Mouse (Mus musculus): ENCODE data around the gene Clrn2. TPM values are rescaled to one million over a fixed set of nuclear protein-coding genes. Genes with fewer than 3 reads are reported as not detected.

Gene Clrn2
- polyA plus RNA-seq, 1 experiment from 2014 or later, result not detected

GRCm38 (mm10) chr5:45494093-45494755, 40.7 kb downstream of the Clrn2 start:
- no peak for ATAC-seq (ENCODE audit: insufficient read depth, low FRiP score, low read depth)
- H3K4me2 ChIP-seq, result peak overlapping the region; percentile 80
- peak overlapping the region; percentile 84; the same call in 1 of the 2 replicates for H3K27ac ChIP-seq
- H3K27me3 ChIP-seq (replicated peaks), result no peaks in the 10 kb centered on the region
- 55% methylated on average over 9 of the region's 9 CpGs for WGBS
- peaks cover 6% of the 10 kb centered on the region; the same call in 1 of the 2 replicates for H3K4me1 ChIP-seq
- peak overlapping the region; percentile 80 for H3K9ac ChIP-seq
- H3K36me3 ChIP-seq, result peaks cover 12% of the 10 kb centered on the region; the same call in 1 of the 2 replicates
- no peaks in the 10 kb centered on the region for H3K9me3 ChIP-seq
- H3K4me3 ChIP-seq (replicated peaks), result peak overlapping the region; percentile 85

GRCm38 (mm10) chr5:45495429-45495975, 42.0 kb downstream of the Clrn2 start:
- Histone ChIP-seq H3K4me2 (no peak overlapping the region), H3K9ac (no peak overlapping the region)

GRCm38 (mm10) chr5:45496042-45496441, 42.5 kb downstream of the Clrn2 start:
- Histone ChIP-seq H3K9me3 (no peaks in the 10 kb centered on the region), H3K27me3 (replicated peaks) (no peaks in the 10 kb centered on the region), H3K4me3 (replicated peaks) (no peak overlapping the region), H3K4me2 (no peak overlapping the region), H3K36me3 (peaks cover 19% of the 10 kb centered on the region; the same call in 1 of the 2 replicates), H3K9ac (no peak overlapping the region), H3K4me1 (peaks cover 6% of the 10 kb centered on the region; the same call in 1 of the 2 replicates), H3K27ac (no peak overlapping the region)
- no peak for ATAC-seq (ENCODE audit: insufficient read depth, low FRiP score, low read depth)

More at GRCm38 (mm10) chr5:45495429-45495975, 42.0 kb downstream of the Clrn2 start:
- H3K9me3 ChIP-seq, result no peaks in the 10 kb centered on the region
- no peak for ATAC-seq (ENCODE audit: insufficient read depth, low FRiP score, low read depth)
- WGBS, result 76% methylated on average over 3 of the region's 3 CpGs
- no peak overlapping the region for H3K27ac ChIP-seq
- H3K4me3 ChIP-seq (replicated peaks), result no peak overlapping the region
- peaks cover 6% of the 10 kb centered on the region; the same call in 1 of the 2 replicates for H3K4me1 ChIP-seq
- H3K36me3 ChIP-seq, result peaks cover 15% of the 10 kb centered on the region; the same call in 1 of the 2 replicates
- H3K27me3 ChIP-seq (replicated peaks), result no peaks in the 10 kb centered on the region

GRCm38 (mm10) chr5:45496479-45496878, 42.9 kb downstream of the Clrn2 start:
- WGBS, result 85% methylated on average over 4 of the region's 4 CpGs
- Histone ChIP-seq H3K27me3 (replicated peaks) (no peaks in the 10 kb centered on the region), H3K27ac (no peak overlapping the region)

GRCm38 (mm10) chr5:45496930-45497550, 43.5 kb downstream of the Clrn2 start:
- Histone ChIP-seq H3K27me3 (replicated peaks) (no peaks in the 10 kb centered on the region), H3K9ac (no peak overlapping the region), H3K4me2 (no peak overlapping the region), H3K4me1 (peaks cover 6% of the 10 kb centered on the region; the same call in 1 of the 2 replicates), H3K9me3 (no peaks in the 10 kb centered on the region), H3K27ac (no peak overlapping the region), H3K36me3 (peaks cover 27% of the 10 kb centered on the region; the same call in 1 of the 2 replicates), H3K4me3 (replicated peaks) (no peak overlapping the region)
- ATAC-seq (ENCODE audit: insufficient read depth, low FRiP score, low read depth), result no peak
- WGBS, result 86% methylated on average over 12 of the region's 12 CpGs

More at GRCm38 (mm10) chr5:45496479-45496878, 42.9 kb downstream of the Clrn2 start:
- H3K4me1 ChIP-seq, result peaks cover 6% of the 10 kb centered on the region; the same call in 1 of the 2 replicates
- H3K9me3 ChIP-seq, result no peaks in the 10 kb centered on the region
- no peak for ATAC-seq (ENCODE audit: insufficient read depth, low FRiP score, low read depth)
- H3K9ac ChIP-seq, result no peak overlapping the region
- H3K36me3 ChIP-seq, result peaks cover 22% of the 10 kb centered on the region; the same call in 1 of the 2 replicates
- no peak overlapping the region for H3K4me2 ChIP-seq
- no peak overlapping the region for H3K4me3 ChIP-seq (replicated peaks)

GRCm38 (mm10) chr5:45497564-45497963, 44.0 kb downstream of the Clrn2 start:
- Histone ChIP-seq H3K4me1 (peaks cover 6% of the 10 kb centered on the region; the same call in 1 of the 2 replicates), H3K27ac (no peak overlapping the region), H3K9ac (no peak overlapping the region), H3K4me2 (no peak overlapping the region), H3K4me3 (replicated peaks) (no peak overlapping the region), H3K9me3 (no peaks in the 10 kb centered on the region), H3K27me3 (replicated peaks) (no peaks in the 10 kb centered on the region), H3K36me3 (peaks cover 29% of the 10 kb centered on the region; the same call in 1 of the 2 replicates)
- 87% methylated on average over 5 of the region's 5 CpGs for WGBS
- no peak for ATAC-seq (ENCODE audit: insufficient read depth, low FRiP score, low read depth)

- H3K4me2 ChIP-seq, result no peak overlapping the region
- H3K9me3 ChIP-seq, result no peaks in the 10 kb centered on the region
- no peak for ATAC-seq (ENCODE audit: insufficient read depth, low FRiP score, low read depth)
- H3K27me3 ChIP-seq (replicated peaks), result no peaks in the 10 kb centered on the region
- no peak overlapping the region for H3K27ac ChIP-seq
- no peak overlapping the region for H3K9ac ChIP-seq
- no peak overlapping the region for H3K4me3 ChIP-seq (replicated peaks)
- WGBS, result 85% methylated on average over 7 of the region's 7 CpGs
- H3K36me3 ChIP-seq, result peaks cover 45% of the 10 kb centered on the region
- no peaks in the 10 kb centered on the region for H3K4me1 ChIP-seq
Observed at GRCm38 (mm10) chr5:45510071-45510470, 56.5 kb downstream of the Clrn2 start.

- no peaks in the 10 kb centered on the region for H3K9me3 ChIP-seq
- H3K4me2 ChIP-seq, result no peak overlapping the region
- 91% methylated on average over 6 of the region's 6 CpGs for WGBS
- H3K4me1 ChIP-seq, result no peaks in the 10 kb centered on the region
- no peak overlapping the region for H3K4me3 ChIP-seq (replicated peaks)
- ATAC-seq (ENCODE audit: insufficient read depth, low FRiP score, low read depth), result no peak
- H3K36me3 ChIP-seq, result peaks cover 31% of the 10 kb centered on the region
- H3K27ac ChIP-seq, result no peak overlapping the region
- no peaks in the 10 kb centered on the region for H3K27me3 ChIP-seq (replicated peaks)
- H3K9ac ChIP-seq, result no peak overlapping the region
Observed at GRCm38 (mm10) chr5:45512908-45513307, 59.4 kb downstream of the Clrn2 start.

- Histone ChIP-seq H3K27ac (no peak overlapping the region), H3K9me3 (no peaks in the 10 kb centered on the region), H3K9ac (no peak overlapping the region), H3K4me2 (no peak overlapping the region), H3K4me1 (no peaks in the 10 kb centered on the region), H3K27me3 (replicated peaks) (no peaks in the 10 kb centered on the region), H3K4me3 (replicated peaks) (no peak overlapping the region), H3K36me3 (peaks cover 31% of the 10 kb centered on the region)
- WGBS, result 89% methylated on average over 2 of the region's 2 CpGs
- no peak for ATAC-seq (ENCODE audit: insufficient read depth, low FRiP score, low read depth)
Observed at GRCm38 (mm10) chr5:45513511-45513910, 60.0 kb downstream of the Clrn2 start.

Other genes with a start within 250 kb of the Clrn2 start
- 132 and 158 TPM in 2 replicates for gene Qdpr, start 3.5 kb upstream of the Clrn2 start, polyA plus RNA-seq (2015; fragmentation: Nextera tagmentation; extraction: Ambion mirVana)
- 88.3 and 92.9 TPM in 2 replicates for gene Lap3, start 39.6 kb downstream of the Clrn2 start, polyA plus RNA-seq (2015; fragmentation: Nextera tagmentation; extraction: Ambion mirVana)
- 220 and 221 TPM in 2 replicates for gene Med28, start 66.5 kb downstream of the Clrn2 start, polyA plus RNA-seq (2015; fragmentation: Nextera tagmentation; extraction: Ambion mirVana)
- gene Fam184b, start 185.9 kb downstream of the Clrn2 start, polyA plus RNA-seq (2015; fragmentation: Nextera tagmentation; extraction: Ambion mirVana), result 3.1 and 3.4 TPM in 2 replicates
- gene Ncapg, start 216.2 kb downstream of the Clrn2 start, polyA plus RNA-seq (2015; fragmentation: Nextera tagmentation; extraction: Ambion mirVana), result 42.3 and 49.3 TPM in 2 replicates